Mouse (Mus musculus) central nervous system, embryonic 14 days (tissue): ENCODE data around the gene Gm5767. TPM values are rescaled to one million over a fixed set of nuclear protein-coding genes. Genes with fewer than 3 reads are reported as not detected.

Experiments used
- polyA plus RNA-seq: library from polyadenylated mRNA; depleted of rRNA; stranded (reverse); fragments of >200 nt; gene quantifications from 2 replicates; pipeline ENCODE4 v1.2.3, GENCODE M21; 2012; rRNA removed

The Gm5767 gene
- not detected in 2 replicates for polyA plus RNA-seq

DNA sequence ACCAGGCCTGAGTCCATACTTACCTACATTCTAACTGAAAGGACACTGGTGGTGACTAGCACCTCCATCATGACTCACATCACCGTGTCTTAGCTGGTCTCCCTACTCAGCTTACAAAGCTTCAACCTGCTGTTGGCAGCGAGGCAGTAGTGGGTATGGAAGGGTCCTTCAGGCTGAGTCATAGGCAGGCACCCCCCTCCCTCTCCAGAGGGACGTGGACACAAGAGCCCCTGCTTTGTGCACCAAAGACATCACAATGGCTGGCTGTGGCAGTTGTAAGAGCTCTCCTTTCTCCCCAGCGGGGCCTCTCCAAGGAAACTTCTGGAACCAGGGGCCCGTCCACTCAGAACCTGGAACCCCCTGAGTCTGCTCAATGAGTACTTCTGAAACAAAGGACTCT lies at the start of gene Gm5767:
Gene Gm5767, plus strand, starts transcription at position 301 of the 400 bp plus-strand sequence.

DNA sequence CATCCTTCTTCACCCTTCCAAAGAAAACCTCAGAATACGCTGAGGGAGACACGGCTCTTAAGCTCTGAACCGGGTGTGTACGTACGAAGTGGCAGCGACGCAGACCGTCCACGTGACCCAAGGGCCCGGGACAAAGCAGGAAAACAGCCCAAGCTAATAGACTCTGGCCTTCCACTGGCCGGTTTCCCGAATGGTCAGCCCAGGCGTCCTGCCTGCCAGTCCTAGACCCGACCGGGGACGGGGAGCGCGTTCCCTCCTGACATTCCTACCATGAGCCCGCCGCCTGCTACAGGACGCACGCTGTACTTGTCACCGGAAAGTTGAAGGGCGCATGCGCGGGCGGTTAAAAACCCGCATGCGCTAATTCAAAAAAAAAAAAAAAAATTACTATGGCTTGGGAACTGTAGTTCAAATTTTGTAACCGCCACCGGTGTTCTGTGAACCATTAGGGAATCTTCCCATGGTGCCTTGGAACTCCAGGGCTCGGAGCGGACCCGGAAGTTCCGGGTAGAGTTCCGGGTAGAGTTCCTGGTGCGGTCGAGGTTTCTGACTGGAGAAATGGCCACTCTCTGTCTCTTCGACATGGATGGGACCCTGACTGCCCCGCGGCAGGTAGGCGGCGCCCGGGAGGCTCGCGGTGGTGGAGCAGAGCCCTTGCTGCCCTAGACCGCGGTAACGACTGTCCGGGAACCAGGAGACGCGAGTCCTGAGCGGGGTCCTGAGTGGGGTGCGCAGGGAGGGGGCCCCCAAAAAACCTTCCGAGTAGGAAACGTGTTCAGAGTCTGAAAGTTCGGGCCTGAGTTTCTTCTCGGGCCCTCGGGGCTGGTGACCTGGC lies 43.1 kb upstream of the Gm5767 start, which contains the start of the genes Pmm2 and Tmem186:
Gene Pmm2, plus strand, starts transcription at position 458 of the 835 bp plus-strand sequence.
Gene Tmem186, minus strand, starts transcription at position 496 of the 835 bp plus-strand sequence.

DNA sequence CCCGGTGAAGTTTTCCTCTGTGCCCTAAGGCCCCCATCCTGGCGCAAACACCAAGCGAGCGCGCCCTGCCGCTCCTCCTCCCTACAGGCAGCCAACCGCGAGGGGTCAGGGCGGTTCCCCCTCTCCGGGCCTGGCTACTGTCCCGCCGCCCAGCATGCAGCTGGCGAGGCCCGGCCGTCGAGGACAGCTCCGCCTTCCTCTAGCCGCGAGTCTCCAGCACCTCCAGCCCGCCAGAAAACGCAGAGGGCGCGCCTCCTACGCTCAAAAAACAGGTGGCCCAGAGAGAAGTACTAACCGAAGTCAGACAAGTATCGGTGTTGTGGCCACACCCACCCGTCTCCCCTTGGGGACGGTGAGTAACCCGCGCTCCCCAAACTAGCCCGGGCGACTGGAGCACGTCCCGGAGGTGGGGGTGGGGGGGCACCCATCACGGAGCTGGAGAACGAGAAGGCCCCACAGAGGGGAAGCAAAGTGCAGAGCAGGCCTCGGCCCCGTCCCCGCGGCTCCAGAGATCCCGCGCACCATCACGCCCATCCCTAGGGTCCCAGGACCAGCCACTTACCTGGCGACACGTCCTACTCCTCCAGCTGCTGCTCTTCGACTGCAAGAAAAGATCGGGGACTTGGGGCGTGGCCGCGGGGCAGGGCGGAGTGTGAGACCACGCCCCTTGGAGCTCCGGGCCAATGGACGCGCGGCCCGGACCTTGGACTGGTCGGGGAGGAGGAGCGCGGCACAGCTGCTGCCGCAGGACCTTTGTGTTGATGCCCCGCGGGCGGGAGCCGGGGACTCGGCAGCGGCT lies 8.8 kb upstream of the Gm5767 start, which contains the start of gene Carhsp1:
Gene Carhsp1, minus strand, starts transcription at position 605 of the 799 bp plus-strand sequence.

Other genes starting within 250 kb of the Gm5767 start
- gene Mettl22, start 210.0 kb upstream of the Gm5767 start, polyA plus RNA-seq, result 59.4 and 64.3 TPM in 2 replicates
- 42.1 and 46.1 TPM in 2 replicates for gene Abat, start 167.3 kb upstream of the Gm5767 start, polyA plus RNA-seq
- 56.5 and 57.5 TPM in 2 replicates for gene Pmm2, start 43.1 kb upstream of the Gm5767 start, polyA plus RNA-seq
- 18.9 and 20.9 TPM in 2 replicates for gene Tmem186, start 43.1 kb upstream of the Gm5767 start, polyA plus RNA-seq
- gene Carhsp1, start 8.6 kb upstream of the Gm5767 start, polyA plus RNA-seq, result 118 and 140 TPM in 2 replicates
- gene Usp7, start 111.5 kb downstream of the Gm5767 start, polyA plus RNA-seq, result 126 and 127 TPM in 2 replicates
- gene 1810013L24Rik, start 149.3 kb downstream of the Gm5767 start, polyA plus RNA-seq, result 41.5 and 46.4 TPM in 2 replicates